Mouse (Mus musculus) megakaryocyte progenitor cell, adult 5-6 weeks (primary cell): ENCODE measurements around the gene Tspo. TPM values are rescaled to one million over a fixed set of nuclear protein-coding genes. Genes with fewer than 3 reads are reported as not detected.
A peak's percentile ranks its signal among the peaks of the same experiment; 100 is the strongest.

Experiments used
- ATAC-seq: replicated peaks from 2 replicates; pipeline ENCODE4 v1.8.0; 2016; ENCODE audit warnings: mild to moderate bottlenecking, moderate TSS enrichment, inconsistent platforms; ENCODE audit not compliant: poor library complexity
- total RNA-seq, 2 experiments: library from RNA; stranded (forward) in 1 of 2; stranded (reverse) in 1 of 2; fragments of 157-497, 149-512 nt in 1 of 2; fragments of 200-1000 nt in 1 of 2; gene quantifications; 2 replicates each; pipeline versions ENCODE4 v1.2.3 to v1.2.4; 2015 to 2017

The Tspo gene
- total RNA-seq (2015) (123 and 129 TPM in 2 replicates), total RNA-seq (2017) (70.4 and 103 TPM in 2 replicates)

DNA sequence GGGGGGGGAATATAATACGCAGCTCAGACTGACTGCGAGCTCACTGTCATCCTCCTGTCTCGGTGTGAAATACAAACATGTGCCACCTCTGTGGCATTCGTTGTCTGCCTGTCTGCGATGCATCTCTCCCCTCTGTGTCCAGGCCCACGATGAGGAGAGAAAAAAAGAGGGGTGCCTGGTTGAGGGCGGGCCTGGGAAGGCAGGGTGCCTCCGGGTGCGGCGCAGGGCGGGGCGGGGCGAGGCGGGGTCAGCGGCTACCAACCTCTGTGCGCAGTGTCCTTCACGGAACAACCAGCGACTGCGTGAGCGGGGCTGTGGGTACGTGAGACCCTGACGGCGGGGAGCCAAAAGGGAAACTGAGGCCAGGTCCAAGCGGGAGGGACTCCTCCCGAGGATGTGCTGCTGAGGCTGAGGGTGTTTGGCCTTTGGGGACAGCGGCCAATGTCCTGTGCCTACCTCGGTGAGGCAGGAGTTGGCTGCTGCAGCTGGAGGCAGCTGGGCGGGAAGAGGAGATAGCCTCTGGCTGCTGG lies at the start of gene Tspo, which contains the start of gene Mcat:
Tspo (plus strand) TSS at position 266 of the 530 bp plus-strand sequence.
Mcat (minus strand) TSS at position 461 of the 530 bp plus-strand sequence.
- peak; percentile 60 for ATAC-seq

GRCm38 (mm10) chr15:83515018-83515417 lies 48.4 kb upstream of the Tspo start:
- ATAC-seq = no peak

- peak; percentile 98 for ATAC-seq
Observed at GRCm38 (mm10) chr15:83518215-83519048, 45.0 kb upstream of the Tspo start.

DNA sequence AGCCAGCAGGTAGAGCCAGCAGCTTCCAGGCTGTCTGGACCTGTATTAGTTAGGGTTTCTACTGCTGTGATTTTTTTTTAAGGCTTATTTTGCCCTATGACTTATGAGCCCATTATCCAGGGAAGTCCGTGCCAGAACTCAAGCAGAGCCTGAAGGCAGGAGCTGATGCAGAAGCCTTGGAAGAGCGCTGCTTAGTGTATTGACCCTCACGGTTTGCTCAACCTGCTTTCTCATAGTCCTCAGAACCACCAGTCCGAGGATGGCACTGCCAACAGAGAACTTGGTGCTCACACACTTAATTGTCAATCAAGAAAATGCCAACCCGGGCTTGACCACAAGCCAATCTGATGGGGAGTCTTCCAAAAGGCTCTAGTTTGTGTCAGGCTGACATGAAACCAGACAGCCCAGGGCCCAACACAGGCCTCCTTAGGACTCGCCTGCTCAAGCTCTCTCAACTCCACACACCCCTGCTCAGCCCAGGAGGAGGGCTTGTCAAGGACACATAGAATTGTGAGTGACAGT lies 42.5 kb upstream of the Tspo start:
- ATAC-seq = no peak

- peak; percentile 49 for ATAC-seq
Observed at GRCm38 (mm10) chr15:83523196-83523595, 40.2 kb upstream of the Tspo start.

DNA sequence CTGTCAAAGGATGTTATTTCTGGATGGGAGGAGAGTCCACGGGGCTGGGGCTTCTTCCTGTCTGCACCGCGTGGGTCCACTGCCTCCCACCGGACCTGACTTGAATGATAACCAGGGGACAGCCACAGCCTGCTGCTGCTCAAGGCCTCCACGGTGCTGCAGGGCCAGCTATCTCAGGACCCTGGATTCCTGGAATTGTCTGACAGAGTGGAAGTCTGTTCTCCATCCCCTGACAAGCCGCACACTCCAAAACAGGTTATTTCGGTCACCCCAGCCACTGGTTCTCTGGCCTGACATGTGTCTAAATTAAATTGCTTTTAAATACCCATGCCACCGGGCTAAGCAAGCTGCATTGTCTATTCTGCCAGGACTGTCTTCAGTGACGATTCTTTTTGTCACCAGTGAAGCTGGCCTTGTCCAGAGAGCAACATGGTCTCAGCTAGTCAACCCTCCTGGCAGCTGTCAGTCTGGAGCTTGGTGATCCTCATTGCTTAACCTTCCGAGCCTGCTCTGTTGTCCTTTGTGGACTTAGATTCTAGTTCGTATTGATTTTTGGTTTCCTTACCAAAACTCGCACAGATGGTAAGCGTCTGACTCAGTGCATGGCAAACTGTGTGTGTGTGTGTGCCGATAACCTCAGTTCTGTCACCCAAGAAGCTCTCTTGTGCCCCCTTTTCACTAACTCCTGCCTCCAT lies 39.6 kb upstream of the Tspo start:
- ATAC-seq = no peak

- ATAC-seq = no peak
Observed at GRCm38 (mm10) chr15:83524333-83524729, 39.1 kb upstream of the Tspo start.

- peak; percentile 68 for ATAC-seq
Observed at GRCm38 (mm10) chr15:83526424-83527091, 36.8 kb upstream of the Tspo start, which contains the start of gene Bik. Gene Bik (plus strand): TSS chr15:83526862.

- peak; percentile 33 for ATAC-seq
Observed at GRCm38 (mm10) chr15:83527092-83527437, 36.3 kb upstream of the Tspo start.

DNA sequence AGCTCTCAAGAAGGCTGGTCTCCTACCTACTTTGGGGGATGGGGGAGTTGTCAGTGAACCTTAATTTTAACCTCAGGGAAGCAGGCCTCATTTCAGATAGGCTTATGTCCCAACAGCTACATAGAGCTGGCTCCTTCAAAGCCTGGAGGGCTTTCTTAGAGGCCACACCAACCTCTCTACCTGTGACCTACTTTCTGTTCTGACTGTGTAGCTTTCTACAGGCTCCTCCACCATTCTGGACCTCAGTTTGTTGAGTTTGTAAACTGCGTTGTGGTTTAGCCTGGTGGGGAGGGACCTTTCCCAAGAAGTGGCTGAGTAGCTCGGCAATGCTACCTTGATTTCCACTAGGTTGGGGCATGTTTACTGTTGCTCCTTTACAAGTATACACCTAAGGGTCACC lies 35.6 kb upstream of the Tspo start:
- ATAC-seq = no peak

GRCm38 (mm10) chr15:83528892-83529291 lies 34.5 kb upstream of the Tspo start:
- ATAC-seq = no peak

DNA sequence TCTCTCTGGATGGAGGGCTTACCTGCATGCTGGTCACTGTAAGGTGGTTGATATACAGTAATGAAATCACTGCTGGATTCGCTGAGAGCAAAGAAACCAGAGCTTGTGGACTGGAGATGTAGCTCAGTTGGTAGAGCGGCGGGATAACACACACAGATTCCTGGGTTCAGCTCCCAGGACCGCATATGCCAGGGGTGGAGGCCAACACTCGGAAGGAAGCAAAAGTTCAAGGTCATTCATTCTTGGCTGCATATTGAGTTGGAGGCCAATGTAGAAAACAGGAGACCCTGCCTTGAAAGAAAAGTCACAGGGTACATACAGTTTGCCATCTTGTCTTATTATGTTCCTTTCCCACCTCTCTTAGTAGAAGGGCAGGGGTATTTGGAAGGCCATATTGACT lies 33.6 kb upstream of the Tspo start:
- ATAC-seq = no peak

- ATAC-seq = no peak
Observed at GRCm38 (mm10) chr15:83530233-83530632, 33.2 kb upstream of the Tspo start.

DNA sequence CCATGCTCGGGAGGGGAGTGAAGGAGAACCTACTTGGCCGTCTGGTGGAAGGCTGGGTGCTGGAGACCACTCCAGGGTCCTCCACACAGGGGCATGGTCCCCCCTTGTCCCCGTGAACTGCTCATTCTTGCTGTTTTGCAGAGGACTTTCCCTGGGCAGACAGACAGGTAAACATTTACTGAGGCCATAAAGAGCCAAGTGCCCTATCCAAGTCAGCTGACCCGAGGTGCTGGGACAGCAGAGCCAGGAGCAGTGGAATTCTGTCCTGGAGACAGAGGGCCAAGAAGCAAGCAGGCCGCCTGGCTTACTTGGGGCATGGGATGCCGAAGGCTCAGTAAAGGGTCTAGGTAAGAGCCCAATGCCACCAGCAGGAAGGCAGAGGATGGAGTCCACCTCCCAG lies 32.7 kb upstream of the Tspo start:
- ATAC-seq = no peak

DNA sequence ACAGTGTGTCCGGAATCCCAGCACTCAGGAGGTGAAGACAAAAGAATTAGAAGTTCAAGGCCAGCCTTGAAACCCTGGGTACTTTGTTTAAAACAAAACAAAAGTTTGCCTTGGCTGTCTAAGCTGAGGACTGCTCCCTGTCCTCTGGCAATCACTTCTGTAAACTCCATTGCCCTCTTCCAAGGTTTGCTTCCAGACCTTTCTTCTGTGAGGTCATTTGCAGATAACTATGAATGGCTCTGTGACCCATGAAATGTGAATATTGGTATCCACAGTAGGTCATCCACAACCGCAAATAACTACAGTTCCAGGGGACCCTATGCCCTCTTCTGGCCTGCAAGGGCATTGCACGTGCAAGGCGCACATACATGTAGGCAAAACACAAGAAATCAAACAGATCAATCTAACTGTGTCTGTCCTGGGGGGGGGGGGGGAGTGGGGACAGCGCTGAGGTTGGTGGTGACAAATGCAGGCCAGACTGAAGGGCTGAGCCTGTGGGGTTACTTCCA lies 31.4 kb upstream of the Tspo start:
- no peak; the same call in 1 of the 2 replicates for ATAC-seq

- no peak for ATAC-seq
Observed at GRCm38 (mm10) chr15:83532606-83533005, 30.8 kb upstream of the Tspo start.

GRCm38 (mm10) chr15:83534960-83535889 lies 28.2 kb upstream of the Tspo start:
- ATAC-seq = peak; percentile 59

DNA sequence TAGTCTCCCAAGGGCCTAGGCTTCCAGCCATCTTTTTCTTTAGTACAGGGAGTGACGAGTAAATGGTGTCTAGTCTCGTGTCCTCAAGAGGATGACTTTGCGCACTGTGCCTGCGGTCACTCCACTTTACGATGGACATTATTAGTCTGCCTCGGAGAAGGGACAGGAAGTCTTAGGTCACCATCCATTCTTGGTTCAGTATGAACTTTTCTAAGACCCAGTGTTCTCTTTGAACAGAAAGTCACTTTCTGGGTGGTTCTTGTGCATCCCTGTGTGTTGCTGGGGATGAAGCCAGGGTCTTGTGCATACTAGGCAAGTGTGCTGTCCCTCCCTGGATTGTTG lies 27.5 kb upstream of the Tspo start:
- ATAC-seq = no peak

DNA sequence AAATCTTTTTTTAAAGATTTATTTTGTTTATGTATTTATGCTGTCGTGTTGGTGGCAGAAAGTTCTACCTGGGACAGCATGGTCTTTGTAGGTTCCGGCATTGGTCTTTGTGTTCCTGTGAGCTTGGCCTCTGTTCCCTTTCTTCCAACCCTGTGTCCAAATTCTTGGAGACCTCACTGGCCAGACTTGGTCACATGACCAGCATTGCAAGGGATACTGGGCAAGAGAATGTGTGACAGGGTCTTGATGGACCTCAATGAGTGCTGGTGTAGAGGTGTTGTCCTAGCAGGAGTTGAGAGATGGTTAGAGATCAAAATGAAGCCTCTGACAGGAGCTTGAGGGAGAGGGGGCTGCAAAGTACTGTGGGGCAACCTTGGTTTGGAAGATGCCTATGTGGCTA lies 24.5 kb upstream of the Tspo start:
- ATAC-seq = no peak

- ATAC-seq = peak; percentile 44; the same call in 1 of the 2 replicates
Observed at GRCm38 (mm10) chr15:83539905-83540304, 23.5 kb upstream of the Tspo start.
